Mouse (Mus musculus) liver, adult 2 months (tissue): ENCODE measurements around the gene Cfap157. TPM values are rescaled to one million over a fixed set of nuclear protein-coding genes. Genes with fewer than 3 reads are reported as not detected.

Experiments
- DNase-seq: peaks from one replicate; pipeline ENCODE4 v3.0.0-alpha.2; 2011; ENCODE audit warnings: low read depth, low spot score; ENCODE audit errors: extremely low read depth
- H3K27ac ChIP-seq: fragments of 200-500 bp; replicated peaks from 2 replicates; pipeline ENCODE4 v1.5.1; 2012; ENCODE audit warnings: low read depth, mild to moderate bottlenecking, control low read depth, inconsistent platforms, low read length; ENCODE audit not compliant: insufficient read depth
- H3K27me3 ChIP-seq: fragments of 200-500 bp; 2 replicates; pipeline ENCODE4 v1.6.1; 2012; ENCODE audit warnings: mild to moderate bottlenecking, moderate library complexity, low read length, inconsistent platforms; ENCODE audit not compliant: control insufficient read depth, insufficient read depth
- H3K36me3 ChIP-seq: fragments of 200-500 bp; 2 replicates; pipeline ENCODE4 v1.6.1; 2012; ENCODE audit warnings: low read length, inconsistent platforms; ENCODE audit not compliant: control insufficient read depth, insufficient read depth
- H3K4me1 ChIP-seq: fragments of 200-500 bp; 2 replicates; pipeline ENCODE4 v1.6.1; 2011; ENCODE audit warnings: low read length; ENCODE audit not compliant: control insufficient read depth, insufficient read depth
- H3K4me3 ChIP-seq: fragments of 200-500 bp; 2 replicates; pipeline ENCODE4 v1.5.1; 2011; ENCODE audit warnings: low read depth, mild to moderate bottlenecking, control low read depth, low read length, moderate library complexity; ENCODE audit not compliant: insufficient read depth
- H3K79me2 ChIP-seq: fragments of 200-500 bp; 2 replicates; pipeline ENCODE4 v1.6.1; 2012; ENCODE audit warnings: inconsistent platforms, mild to moderate bottlenecking, low read length, moderate library complexity; ENCODE audit not compliant: control insufficient read depth, insufficient read depth
- H3K9ac ChIP-seq: fragments of 200-500 bp; 2 replicates; pipeline ENCODE4 v1.6.1; 2012; ENCODE audit warnings: low read depth, mild to moderate bottlenecking, control low read depth, inconsistent platforms, low read length
- CTCF ChIP-seq: fragments of 200-500 bp; IDR thresholded peaks from 2 replicates; pipeline ENCODE4 v1.5.1; 2011; ENCODE audit warnings: low read depth, low read length, control low read depth
- POLR2A ChIP-seq: fragments of 200-500 bp; IDR thresholded peaks from 2 replicates; pipeline ENCODE4 v1.6.1; 2011; ENCODE audit warnings: low read length, control low read depth; ENCODE audit not compliant: insufficient read depth; ENCODE audit errors: extremely low read depth
- WGBS: fragments of 180-500 bp; shearing (Covaris S2); methylation state at CpG from one replicate; pipeline ENCODE4 v1.1.7; 2018; 5-methylcytosine and 5-hydroxymethylcytosine counted together
- polyA plus RNA-seq: library from polyadenylated mRNA; depleted of rRNA; stranded (reverse); fragments of >200 nt; gene quantifications from 2 replicates; pipeline ENCODE4 v1.2.3, GENCODE M21; 2012
- total RNA-seq: library from RNA; depleted of rRNA; stranded (reverse); fragments of >200 nt; gene quantifications from 2 replicates; pipeline ENCODE4 v1.2.3, GENCODE M21; 2014

Gene Cfap157
- total and polyA plus RNA-seq, 2 experiments = not detected

DNA sequence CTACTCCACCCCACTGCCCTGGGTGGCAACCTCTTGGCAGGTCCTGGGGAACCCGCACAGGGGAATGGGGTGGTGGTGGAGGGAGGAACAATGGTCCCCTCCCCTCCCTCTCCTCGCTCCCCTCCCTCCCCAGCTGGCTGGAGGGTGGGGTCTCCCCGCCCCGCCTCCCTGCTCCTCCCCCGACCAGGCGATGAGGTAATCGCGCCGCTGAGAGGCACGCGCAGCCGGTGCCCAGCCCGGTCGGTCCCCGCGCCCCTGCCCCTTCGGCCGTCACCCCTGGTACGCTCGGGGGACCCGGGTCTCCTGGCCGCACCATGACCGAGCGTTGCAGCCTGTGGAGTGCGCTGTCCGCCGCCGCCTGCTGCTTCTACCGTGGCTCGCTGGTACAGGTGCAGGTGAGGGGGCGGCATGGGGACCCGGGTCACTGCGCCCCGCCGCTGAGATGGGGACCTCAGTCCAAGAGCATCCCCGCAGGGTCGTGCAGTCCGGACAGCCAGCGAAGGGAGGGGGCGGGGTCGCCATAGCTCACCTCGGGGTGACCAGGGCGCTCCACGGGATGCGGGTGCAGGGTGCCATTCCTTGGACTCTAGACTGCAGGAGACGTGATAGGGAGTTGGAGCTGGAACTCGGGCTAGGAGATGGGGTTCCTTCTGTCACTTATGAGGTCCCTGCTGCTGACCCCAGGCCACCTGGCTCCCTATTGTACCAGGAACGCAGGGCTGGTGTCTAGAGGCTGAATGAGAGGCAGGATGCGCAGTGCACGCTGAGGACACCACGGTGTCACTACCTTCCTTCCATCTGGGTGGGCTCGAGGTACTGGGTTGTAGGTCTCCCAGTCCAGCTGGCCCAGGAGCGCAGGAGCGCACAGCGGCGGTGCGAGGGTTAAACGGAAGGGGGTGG is 42.7 kb downstream of the Cfap157 start:
- 12% methylated on average over 57 of the region's 58 CpGs for WGBS
- DNase-seq = no peak
- H3K36me3 ChIP-seq = no peaks in the 10 kb centered on the region
- TF ChIP-seq CTCF (no peak), POLR2A (no peak)
- no peak overlapping the region; the same call in 1 of the 2 replicates for H3K4me3 ChIP-seq
- H3K79me2 ChIP-seq = no peaks in the 10 kb centered on the region
- peaks cover under 1% of the 10 kb centered on the region; the same call in 1 of the 2 replicates for H3K4me1 ChIP-seq
- peaks cover 7% of the 10 kb centered on the region for H3K27me3 ChIP-seq
- H3K9ac ChIP-seq = peak overlapping the region; percentile 24; the same call in 1 of the 2 replicates
- H3K27ac ChIP-seq = no peak overlapping the region

DNA sequence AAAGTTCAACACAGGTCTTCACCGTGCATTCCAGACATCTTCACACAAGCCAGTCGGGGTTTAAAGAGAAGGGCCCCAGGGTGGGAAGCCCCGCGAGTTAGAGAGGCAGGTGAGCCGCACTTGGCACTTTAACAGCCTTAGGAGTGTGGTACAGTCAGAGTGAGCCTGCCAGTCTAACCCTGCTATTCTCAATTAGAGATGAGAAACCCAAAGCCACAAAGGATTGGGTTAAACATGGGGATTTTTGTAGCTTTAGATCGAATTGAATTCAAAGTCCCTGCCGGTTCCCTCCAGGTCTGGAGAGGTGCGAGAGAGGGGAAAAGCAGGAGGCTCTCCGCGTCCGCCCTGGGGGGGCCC is 43.3 kb downstream of the Cfap157 start, which contains the start of gene 6330409D20Rik:
Gene 6330409D20Rik (minus strand): TSS at position 101 of the 357 bp plus-strand sequence.
- WGBS = 24% methylated on average over 11 of the region's 11 CpGs
- Histone ChIP-seq H3K27ac (no peak within 1 kb of the TSS), H3K9ac (peak within 1 kb of the TSS; percentile 24; the same call in 1 of the 2 replicates), H3K4me3 (no peak within 1 kb of the TSS; the same call in 1 of the 2 replicates), H3K79me2 (no peaks in the 10 kb centered on the region), H3K4me1 (peaks cover 4% of the 10 kb centered on the region; the same call in 1 of the 2 replicates), H3K36me3 (no peaks in the 10 kb centered on the region), H3K27me3 (peaks cover 7% of the 10 kb centered on the region)
- DNase-seq = no peak
- TF ChIP-seq CTCF = no peak
- TF ChIP-seq POLR2A = no peak

DNA sequence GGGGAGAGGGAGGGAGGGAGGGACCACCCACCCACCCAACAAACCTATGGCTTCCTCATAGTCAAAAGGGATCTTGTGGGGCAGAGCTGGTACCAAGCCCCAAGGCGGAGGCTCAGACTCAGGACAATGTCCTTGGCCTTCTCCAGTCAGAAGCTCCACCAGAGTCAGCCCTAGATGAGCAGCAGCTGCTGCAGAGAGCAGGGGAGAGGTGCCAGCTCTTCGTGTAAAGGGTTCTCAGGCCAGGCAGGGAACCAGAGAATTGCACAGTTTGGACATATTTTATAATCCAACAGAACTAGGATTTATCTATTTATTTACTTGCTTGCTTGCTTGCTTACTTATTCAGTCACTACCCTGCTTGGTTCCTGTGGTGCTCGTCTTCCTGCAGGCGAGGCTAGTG is 44.9 kb downstream of the Cfap157 start:
- no peak overlapping the region for H3K4me3 ChIP-seq
- no peak for TF ChIP-seq CTCF
- TF ChIP-seq POLR2A = no peak
- H3K9ac ChIP-seq = no peak overlapping the region
- DNase-seq = no peak
- H3K4me1 ChIP-seq = peaks cover 4% of the 10 kb centered on the region; the same call in 1 of the 2 replicates
- whole genome bisulfite sequencing = 79% methylated on average over 4 of the region's 4 CpGs
- H3K27me3 ChIP-seq = peaks cover 7% of the 10 kb centered on the region
- no peaks in the 10 kb centered on the region for H3K79me2 ChIP-seq
- H3K27ac ChIP-seq = no peak overlapping the region
- H3K36me3 ChIP-seq = no peaks in the 10 kb centered on the region

DNA sequence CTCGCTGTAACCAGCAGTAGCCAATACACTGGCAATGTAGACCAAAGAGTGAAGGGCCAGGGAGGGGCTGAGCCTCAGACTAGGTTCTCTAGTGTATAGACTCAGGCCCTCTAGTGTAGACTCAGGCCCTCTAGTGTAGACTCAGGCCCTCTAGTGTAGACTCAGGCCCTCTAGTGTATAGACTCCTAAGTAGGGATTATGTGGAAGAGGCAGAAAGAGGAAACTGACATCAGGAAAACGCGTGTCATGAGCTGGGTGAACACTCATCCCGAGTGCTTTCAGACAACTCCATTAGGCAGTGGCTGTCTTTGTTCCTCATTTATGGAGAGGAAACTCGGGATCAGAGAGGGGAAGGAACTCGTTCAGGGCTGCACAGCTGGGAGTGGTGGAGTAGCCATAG is 47.2 kb downstream of the Cfap157 start:
- Histone ChIP-seq H3K4me3 (no peak overlapping the region), H3K4me1 (peaks cover 6% of the 10 kb centered on the region; the same call in 1 of the 2 replicates), H3K9ac (no peak overlapping the region), H3K27me3 (peaks cover 7% of the 10 kb centered on the region), H3K27ac (no peak overlapping the region), H3K36me3 (no peaks in the 10 kb centered on the region), H3K79me2 (no peaks in the 10 kb centered on the region)
- DNase-seq = no peak
- no peak for TF ChIP-seq CTCF
- no peak for TF ChIP-seq POLR2A
- WGBS = 69% methylated on average over 6 of the region's 6 CpGs

DNA sequence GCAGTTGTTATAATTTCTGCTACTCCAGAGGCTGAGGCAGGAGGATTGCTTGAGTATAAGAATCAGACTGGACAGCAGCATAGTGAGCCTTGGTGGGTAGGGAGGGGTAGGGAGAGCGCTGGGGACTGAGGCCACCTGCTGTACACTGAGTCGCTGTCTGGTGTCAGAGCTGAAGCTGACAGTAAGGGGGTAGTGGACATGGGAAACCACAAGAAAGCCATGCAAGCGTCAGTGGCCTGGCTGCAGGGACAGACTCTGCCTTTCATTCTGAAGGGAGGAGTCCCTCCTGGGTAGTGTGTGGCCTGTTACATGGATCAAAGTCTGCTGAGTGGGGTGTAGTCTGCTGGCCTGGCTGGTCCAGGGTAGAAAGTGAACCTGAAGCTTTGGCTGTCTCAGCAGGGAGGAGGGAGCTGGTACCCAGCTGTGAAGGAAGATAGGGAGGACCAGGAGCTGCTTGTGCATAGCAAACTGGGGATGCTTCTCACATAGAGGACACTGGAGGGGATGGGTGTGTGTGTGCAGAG is 47.9 kb downstream of the Cfap157 start:
- Histone ChIP-seq H3K9ac (no peak overlapping the region), H3K27me3 (peaks cover 3% of the 10 kb centered on the region), H3K27ac (no peak overlapping the region), H3K36me3 (no peaks in the 10 kb centered on the region), H3K4me3 (no peak overlapping the region), H3K79me2 (no peaks in the 10 kb centered on the region), H3K4me1 (peaks cover 6% of the 10 kb centered on the region; the same call in 1 of the 2 replicates)
- no peak for TF ChIP-seq CTCF
- TF ChIP-seq POLR2A = no peak
- 76% methylated on average over 3 of the region's 3 CpGs for WGBS
- no peak for DNase-seq

DNA sequence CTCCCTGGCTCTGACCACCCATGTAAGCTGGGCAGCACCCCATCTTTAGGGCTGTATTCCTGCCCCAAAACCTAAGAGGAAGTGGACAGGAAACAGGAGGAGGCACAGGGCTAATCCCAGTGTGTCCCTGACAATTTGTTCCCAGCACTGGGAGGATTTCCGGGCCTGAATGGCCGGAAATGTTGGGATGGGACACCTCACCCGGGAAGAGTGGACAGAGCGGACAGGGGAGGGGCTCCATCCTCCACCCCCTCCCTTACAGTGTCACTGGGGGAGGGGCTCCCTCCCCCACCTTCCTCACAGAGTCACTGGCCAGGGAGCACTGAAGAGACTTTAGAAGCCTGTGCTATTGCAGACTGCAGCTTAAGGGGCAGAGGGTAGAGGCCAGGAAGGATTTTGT is 49.3 kb downstream of the Cfap157 start:
- Histone ChIP-seq H3K9ac (no peak overlapping the region), H3K4me1 (peaks cover 9% of the 10 kb centered on the region; the same call in 1 of the 2 replicates), H3K79me2 (no peaks in the 10 kb centered on the region), H3K27ac (peak overlapping the region; percentile 37), H3K36me3 (no peaks in the 10 kb centered on the region), H3K27me3 (no peaks in the 10 kb centered on the region), H3K4me3 (no peak overlapping the region)
- DNase-seq = no peak
- TF ChIP-seq CTCF (no peak), POLR2A (no peak)
- 64% methylated on average over 4 of the region's 4 CpGs for WGBS
